Mouse (Mus musculus): ENCODE measurements around the gene Abcb7. TPM values are rescaled to one million over a fixed set of nuclear protein-coding genes. Genes with fewer than 3 reads are reported as not detected.
"Not testable (repeated sequence)": the region's sequence is repeated elsewhere in the genome, so short reads cannot be mapped to it uniquely, and the experiment has no call there.

Abcb7 gene
- polyA plus RNA-seq, 1 experiment from 2014 or later, result 15.4 TPM

DNA sequence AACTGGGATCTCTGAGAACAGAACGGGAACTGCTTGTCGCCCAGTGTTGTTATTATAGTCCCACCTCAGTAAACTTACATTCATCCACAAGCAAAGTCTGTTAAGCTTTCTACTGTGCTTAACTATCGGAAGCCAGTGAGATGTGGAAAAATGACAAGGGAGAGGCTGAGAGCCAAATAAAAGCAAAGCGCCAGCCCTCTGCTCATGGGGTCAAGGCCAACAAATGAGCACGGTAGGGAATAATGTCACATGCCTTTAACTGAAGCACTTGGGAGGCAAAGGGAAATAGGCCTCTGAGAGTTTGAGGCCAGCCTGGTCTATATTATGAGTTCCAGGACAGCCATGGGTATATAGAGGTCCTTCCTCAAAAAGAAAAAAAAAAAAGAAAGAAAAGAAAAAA lies 11.2 kb downstream of the Abcb7 start:
- WGBS, result 80% methylated on average over 5 of the region's 5 CpGs
- H3K36me3 ChIP-seq (ENCODE audit: insufficient read depth), result no peaks in the 10 kb centered on the region
- H3K4me1 ChIP-seq (ENCODE audit: insufficient read depth), result no peaks in the 10 kb centered on the region
- DNase-seq, result no peak
- H3K9ac ChIP-seq, result no peak overlapping the region
- H3K9me3 ChIP-seq (ENCODE audit: low read depth, low read length), result no peaks in the 10 kb centered on the region
- H3K27me3 ChIP-seq (ENCODE audit: insufficient read depth, low read length), result no peaks in the 10 kb centered on the region
- no peak overlapping the region for H3K4me3 ChIP-seq (ENCODE audit: low read depth, low read length)
- H3K27ac ChIP-seq (ENCODE audit: low read depth), result no peak overlapping the region
- TF ChIP-seq CTCF (IDR thresholded peaks at IDR 0.05; ENCODE audit: low read depth), result no peak
- H3K4me2 ChIP-seq, result no peak overlapping the region
- no peak for ATAC-seq (ENCODE audit: insufficient read depth)

DNA sequence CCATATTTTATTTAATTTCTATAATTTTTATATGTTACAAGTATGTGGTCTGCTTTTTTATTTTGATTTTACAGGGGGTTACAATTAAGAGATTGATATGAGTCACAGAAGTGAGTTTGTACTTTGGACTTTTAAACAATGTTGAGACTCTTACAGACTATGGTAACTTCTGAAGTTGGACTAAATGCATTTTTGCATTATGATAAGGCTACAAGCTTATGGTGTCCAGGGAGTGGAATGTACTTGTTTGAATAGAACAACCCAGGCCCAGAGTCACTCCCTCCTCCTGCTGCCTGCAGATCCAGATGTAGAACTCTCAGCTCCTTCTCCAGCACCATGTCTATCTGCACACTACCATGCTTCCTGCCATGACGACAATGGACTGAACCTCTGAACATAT lies 12.5 kb downstream of the Abcb7 start:
- Histone ChIP-seq H3K27ac (ENCODE audit: low read depth) (no peak overlapping the region), H3K36me3 (ENCODE audit: insufficient read depth) (no peaks in the 10 kb centered on the region), H3K4me1 (ENCODE audit: insufficient read depth) (no peaks in the 10 kb centered on the region), H3K9me3 (ENCODE audit: low read depth, low read length) (no peaks in the 10 kb centered on the region), H3K4me3 (ENCODE audit: low read depth, low read length) (no peak overlapping the region), H3K9ac (no peak overlapping the region), H3K27me3 (ENCODE audit: insufficient read depth, low read length) (no peaks in the 10 kb centered on the region), H3K4me2 (no peak overlapping the region)
- ATAC-seq (ENCODE audit: insufficient read depth) (no peak), DNase-seq (no peak)
- 46% methylated on average over 1 of the region's 1 CpGs for WGBS
- TF ChIP-seq CTCF (IDR thresholded peaks at IDR 0.05; ENCODE audit: low read depth), result no peak

DNA sequence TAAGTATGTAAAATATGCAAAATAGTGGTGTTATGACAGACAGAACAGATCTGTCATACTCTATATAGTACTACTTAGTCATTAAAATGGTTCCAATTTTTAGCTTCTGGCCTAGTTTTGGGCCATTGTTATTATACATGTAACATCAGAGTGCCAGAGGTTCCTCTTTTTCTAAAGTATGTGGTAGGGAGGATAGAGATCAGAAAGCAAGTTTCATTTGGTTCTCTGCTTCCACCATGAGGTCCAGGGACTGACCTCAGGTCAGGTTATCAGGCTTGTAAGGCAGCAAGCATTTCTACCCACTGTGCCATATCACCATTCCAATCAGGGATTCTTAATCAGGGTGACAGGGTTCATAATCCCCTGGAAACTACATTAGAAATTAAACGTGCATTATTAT lies 16.1 kb downstream of the Abcb7 start:
- TF ChIP-seq CTCF (IDR thresholded peaks at IDR 0.05; ENCODE audit: low read depth), result no peak
- Histone ChIP-seq H3K4me2 (no peak overlapping the region), H3K9ac (no peak overlapping the region), H3K36me3 (ENCODE audit: insufficient read depth) (no peaks in the 10 kb centered on the region), H3K27ac (ENCODE audit: low read depth) (no peak overlapping the region), H3K27me3 (ENCODE audit: insufficient read depth, low read length) (no peaks in the 10 kb centered on the region), H3K4me3 (ENCODE audit: low read depth, low read length) (no peak overlapping the region), H3K4me1 (ENCODE audit: insufficient read depth) (no peaks in the 10 kb centered on the region), H3K9me3 (ENCODE audit: low read depth, low read length) (no peaks in the 10 kb centered on the region)
- DNase-seq (no peak), ATAC-seq (ENCODE audit: insufficient read depth) (no peak)
- WGBS, result 69% methylated on average over 1 of the region's 1 CpGs

DNA sequence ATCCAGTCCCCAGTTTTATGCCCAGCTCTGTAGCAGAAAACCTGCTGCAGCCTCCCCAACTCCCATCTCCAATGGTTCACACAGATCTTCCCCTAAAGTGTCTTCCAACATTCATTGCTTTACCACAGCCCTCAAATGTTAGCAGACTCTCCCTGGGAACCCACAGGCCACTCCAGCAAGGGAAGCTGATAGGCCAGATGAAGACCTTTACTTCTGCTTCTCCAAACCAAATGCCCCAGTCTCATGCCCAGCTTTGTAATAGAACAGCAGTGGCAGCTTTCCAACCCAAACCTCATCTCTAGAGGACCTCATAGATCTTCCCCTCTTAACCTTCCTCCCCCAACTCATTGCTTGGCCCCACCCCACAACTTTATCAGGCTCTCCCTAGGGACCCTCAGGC lies 54.0 kb downstream of the Abcb7 start:
- no peak for ATAC-seq (ENCODE audit: insufficient read depth)
- H3K4me2 ChIP-seq, result no peak overlapping the region
- TF ChIP-seq CTCF (IDR thresholded peaks at IDR 0.05; ENCODE audit: low read depth), result no peak

DNA sequence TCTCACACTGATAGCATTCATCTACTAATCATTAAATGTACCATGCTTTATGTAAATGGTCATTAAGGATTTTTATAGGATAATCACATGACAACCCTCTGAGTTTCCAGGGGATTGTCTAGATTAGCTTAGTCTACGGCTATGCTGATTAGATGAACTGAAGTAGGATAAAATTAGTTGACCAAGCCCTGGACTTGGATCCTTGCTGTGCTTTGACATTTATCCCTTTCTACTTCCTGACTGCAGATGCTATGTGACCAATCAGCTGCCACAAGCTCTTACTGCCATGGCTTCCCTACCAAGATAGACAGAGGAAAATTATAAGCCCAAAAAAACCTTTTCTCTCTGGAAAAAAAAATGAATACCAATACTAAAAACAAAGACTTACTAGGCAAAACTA lies 57.8 kb downstream of the Abcb7 start:
- WGBS, result 72% methylated on average over 1 of the region's 1 CpGs
- ATAC-seq (ENCODE audit: insufficient read depth), result no peak
- H3K4me1 ChIP-seq (ENCODE audit: insufficient read depth), result no peaks in the 10 kb centered on the region
- H3K27ac ChIP-seq (ENCODE audit: low read depth), result no peak overlapping the region
- no peak overlapping the region for H3K4me2 ChIP-seq
- no peak for DNase-seq
- no peaks in the 10 kb centered on the region for H3K27me3 ChIP-seq (ENCODE audit: insufficient read depth, low read length)
- TF ChIP-seq CTCF (IDR thresholded peaks at IDR 0.05; ENCODE audit: low read depth), result no peak
- H3K36me3 ChIP-seq (ENCODE audit: insufficient read depth), result no peaks in the 10 kb centered on the region
- no peak overlapping the region for H3K4me3 ChIP-seq (ENCODE audit: low read depth, low read length)
- no peak overlapping the region for H3K9ac ChIP-seq
- H3K9me3 ChIP-seq (ENCODE audit: low read depth, low read length), result no peaks in the 10 kb centered on the region

More for the DNA sequence above, 54.0 kb downstream of the Abcb7 start:
- Histone ChIP-seq H3K36me3 (ENCODE audit: insufficient read depth) (no peaks in the 10 kb centered on the region), H3K9ac (no peak overlapping the region), H3K9me3 (ENCODE audit: low read depth, low read length) (no peaks in the 10 kb centered on the region), H3K27ac (ENCODE audit: low read depth) (no peak overlapping the region), H3K4me1 (ENCODE audit: insufficient read depth) (no peaks in the 10 kb centered on the region), H3K4me3 (ENCODE audit: low read depth, low read length) (no peak overlapping the region), H3K27me3 (ENCODE audit: insufficient read depth, low read length) (no peaks in the 10 kb centered on the region)
- DNase-seq, result no peak

DNA sequence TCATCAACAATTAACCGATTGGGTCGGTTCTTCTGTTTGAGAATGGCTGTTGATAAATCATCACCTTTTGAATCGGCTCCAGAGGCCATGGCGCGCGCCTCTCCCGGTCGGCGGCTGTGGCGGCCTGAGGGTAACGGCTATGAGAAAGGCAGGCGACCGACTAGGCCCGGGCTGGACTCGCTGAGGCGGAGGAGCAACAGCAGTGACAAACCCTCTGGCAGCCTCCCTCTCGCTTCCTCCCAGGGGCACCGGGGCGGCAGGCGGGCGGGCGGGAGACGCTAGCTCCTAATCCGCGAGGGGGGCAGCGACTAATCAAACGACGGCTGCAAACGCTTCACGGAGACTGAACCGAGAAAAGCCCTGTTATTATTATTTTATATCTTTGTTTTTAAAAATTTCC lies 65.5 kb downstream of the Abcb7 start:
- not testable (repeated sequence) for H3K9ac ChIP-seq; H3K36me3 ChIP-seq (ENCODE audit: insufficient read depth); H3K9me3 ChIP-seq (ENCODE audit: low read depth, low read length); H3K4me3 ChIP-seq (ENCODE audit: low read depth, low read length); ATAC-seq (ENCODE audit: insufficient read depth); H3K4me1 ChIP-seq (ENCODE audit: insufficient read depth); H3K27me3 ChIP-seq (ENCODE audit: insufficient read depth, low read length); DNase-seq; H3K4me2 ChIP-seq; H3K27ac ChIP-seq (ENCODE audit: low read depth)
- WGBS, result 83% methylated on average over 25 of the region's 31 CpGs

DNA sequence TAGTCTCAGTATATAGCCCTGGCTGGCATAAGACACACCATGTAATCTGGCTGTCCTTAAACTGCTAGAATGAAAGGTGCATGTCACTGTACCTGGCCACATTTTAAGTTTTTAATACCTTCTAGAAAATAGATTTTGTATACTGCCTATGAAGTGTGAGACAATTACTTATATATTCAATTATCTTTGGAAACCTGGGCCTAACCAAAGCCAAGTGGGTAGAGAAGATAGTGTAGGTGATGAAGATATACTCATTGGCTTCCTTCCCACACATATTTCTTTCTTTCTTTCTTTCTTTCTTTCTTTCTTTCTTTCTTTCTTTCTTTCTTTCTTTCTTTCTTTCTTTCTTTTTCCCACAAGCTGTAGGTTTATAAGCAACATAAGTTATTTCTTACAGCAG lies 121.9 kb downstream of the Abcb7 start:
- Histone ChIP-seq H3K9me3 (ENCODE audit: low read depth, low read length) (no peaks in the 10 kb centered on the region), H3K4me2 (no peak overlapping the region), H3K27ac (ENCODE audit: low read depth) (no peak overlapping the region), H3K27me3 (ENCODE audit: insufficient read depth, low read length) (no peaks in the 10 kb centered on the region), H3K9ac (no peak overlapping the region), H3K4me3 (ENCODE audit: low read depth, low read length) (no peak overlapping the region), H3K4me1 (ENCODE audit: insufficient read depth) (no peaks in the 10 kb centered on the region), H3K36me3 (ENCODE audit: insufficient read depth) (no peaks in the 10 kb centered on the region)
- no peak for TF ChIP-seq CTCF (IDR thresholded peaks at IDR 0.05; ENCODE audit: low read depth)
- DNase-seq (no peak), ATAC-seq (ENCODE audit: insufficient read depth) (no peak)

DNA sequence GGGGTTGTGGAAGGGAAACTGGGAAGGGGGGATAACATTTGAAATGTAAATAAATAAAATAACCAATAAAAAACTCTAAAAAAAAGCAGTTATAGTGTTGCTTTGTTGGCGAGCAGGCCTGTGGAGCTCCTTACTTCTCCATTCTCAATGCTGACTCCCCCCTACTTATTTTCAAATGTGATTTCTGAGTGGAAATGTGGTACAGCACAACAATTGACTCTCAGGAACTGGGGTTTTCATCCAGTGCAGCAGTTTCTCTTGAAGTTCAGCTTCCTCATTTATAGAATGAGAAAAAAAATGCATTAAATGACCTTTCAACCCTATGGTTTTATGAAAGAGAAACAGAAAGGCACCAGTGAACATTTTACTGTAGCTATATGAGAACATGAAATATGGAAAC lies 133.8 kb downstream of the Abcb7 start:
- no peak overlapping the region for H3K4me3 ChIP-seq (ENCODE audit: low read depth, low read length)
- no peaks in the 10 kb centered on the region for H3K9me3 ChIP-seq (ENCODE audit: low read depth, low read length)
- no peaks in the 10 kb centered on the region for H3K4me1 ChIP-seq (ENCODE audit: insufficient read depth)
- H3K4me2 ChIP-seq, result no peak overlapping the region
- H3K36me3 ChIP-seq (ENCODE audit: insufficient read depth), result no peaks in the 10 kb centered on the region
- no peaks in the 10 kb centered on the region for H3K27me3 ChIP-seq (ENCODE audit: insufficient read depth, low read length)
- H3K9ac ChIP-seq, result no peak overlapping the region
- DNase-seq (no peak), ATAC-seq (ENCODE audit: insufficient read depth) (no peak)
- WGBS, result 94% methylated on average over 1 of the region's 1 CpGs
- no peak for TF ChIP-seq CTCF (IDR thresholded peaks at IDR 0.05; ENCODE audit: low read depth)
- H3K27ac ChIP-seq (ENCODE audit: low read depth), result no peak overlapping the region

Measured in lung, embryonic 14.5 days (tissue).